Mouse (Mus musculus) heart, embryonic 10.5 days (tissue): ENCODE measurements around the gene Adgrb3. TPM values are rescaled to one million over a fixed set of nuclear protein-coding genes. Genes with fewer than 3 reads are reported as not detected.

Experiments
- DNase-seq: peaks from one replicate; pipeline ENCODE4 v3.0.0-alpha.2; 2017; ENCODE audit warnings: low spot score
- H3K27ac ChIP-seq: fragments of 300-500 bp; sonication (generic); 2 replicates; pipeline ENCODE4 v1.5.1; 2016; ENCODE audit warnings: mild to moderate bottlenecking
- H3K27me3 ChIP-seq: fragments of 300-500 bp; sonication (generic); 2 replicates; pipeline ENCODE4 v1.6.1; 2016; ENCODE audit warnings: mild to moderate bottlenecking; ENCODE audit not compliant: poor library complexity, insufficient read depth, severe bottlenecking
- H3K36me3 ChIP-seq: fragments of 300-500 bp; sonication (generic); 2 replicates; pipeline ENCODE4 v1.6.1; 2016; ENCODE audit warnings: mild to moderate bottlenecking, moderate library complexity
- H3K4me1 ChIP-seq: fragments of 300-500 bp; sonication (generic); 2 replicates; pipeline ENCODE4 v1.6.1; 2016; ENCODE audit warnings: mild to moderate bottlenecking
- H3K4me3 ChIP-seq: fragments of 300-500 bp; sonication (generic); 2 replicates; pipeline ENCODE4 v1.5.1; 2016; ENCODE audit warnings: mild to moderate bottlenecking, moderate library complexity
- H3K9me3 ChIP-seq: fragments of 300-500 bp; sonication (generic); 2 replicates; pipeline ENCODE4 v1.6.1; 2016; ENCODE audit warnings: mild to moderate bottlenecking, moderate library complexity
- WGBS: fragments of 180-500 bp; shearing (Covaris S2); methylation state at CpG from one replicate; pipeline ENCODE4 v1.1.7; 2016; 5-methylcytosine and 5-hydroxymethylcytosine counted together
- polyA plus RNA-seq: library from polyadenylated mRNA; unstranded; fragments of >200 nt; fragmentation: Nextera tagmentation; extraction: Ambion mirVana; gene quantifications from 2 replicates; pipeline ENCODE4 v1.2.1, GENCODE M21; 2016

The Adgrb3 gene
- polyA plus RNA-seq, 1 experiment from 2014 or later: 0.43 TPM

GRCm38 (mm10) chr1:25088010-25088719 is 741.3 kb downstream of the Adgrb3 start:
- H3K27me3 ChIP-seq: no peaks in the 10 kb centered on the region
- peaks cover 6% of the 10 kb centered on the region; the same call in 1 of the 2 replicates for H3K4me1 ChIP-seq
- no peak overlapping the region for H3K27ac ChIP-seq
- H3K4me3 ChIP-seq: no peak overlapping the region
- H3K36me3 ChIP-seq: no peaks in the 10 kb centered on the region
- no peaks in the 10 kb centered on the region for H3K9me3 ChIP-seq
- 60% methylated on average over 5 of the region's 5 CpGs for WGBS
- no peak for DNase-seq

DNA sequence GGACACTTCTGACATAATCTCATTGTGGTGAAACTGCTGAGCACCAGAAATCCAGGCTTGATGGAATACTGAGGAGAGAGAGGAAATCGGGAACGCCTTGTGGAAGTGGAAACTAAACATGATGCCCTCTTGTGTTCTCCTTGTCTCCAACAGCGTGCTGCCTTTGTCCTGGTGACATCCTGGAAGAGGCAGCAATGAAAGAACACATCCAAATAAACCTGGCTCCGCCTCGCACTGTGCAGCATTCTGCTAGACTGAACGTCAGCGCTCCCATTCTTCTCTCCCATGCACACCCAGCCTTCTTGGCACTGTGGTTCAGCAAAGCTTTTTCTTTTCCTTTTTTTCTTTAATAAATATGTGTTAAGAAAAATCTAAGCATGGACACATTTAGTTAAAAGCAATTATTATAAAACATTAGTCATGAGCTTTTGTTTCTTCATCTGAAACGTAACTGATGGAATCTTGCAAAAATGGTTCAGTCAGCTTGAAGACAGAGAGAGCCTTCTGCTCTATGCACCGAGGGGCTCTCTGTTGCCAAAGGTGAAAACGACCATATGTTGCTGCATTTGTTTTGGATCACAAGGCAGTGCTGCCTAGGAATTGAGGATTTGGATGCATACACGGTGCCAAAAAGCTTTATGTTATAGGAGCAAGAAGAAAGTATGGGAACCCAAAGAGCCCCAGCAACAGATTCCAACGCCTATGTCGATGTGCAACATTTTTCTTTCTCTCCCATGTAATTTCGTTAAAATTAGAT is 743.7 kb downstream of the Adgrb3 start:
- WGBS: 69% methylated on average over 14 of the region's 14 CpGs
- DNase-seq: no peak
- no peaks in the 10 kb centered on the region for H3K9me3 ChIP-seq
- H3K4me1 ChIP-seq: peaks cover 6% of the 10 kb centered on the region; the same call in 1 of the 2 replicates
- H3K4me3 ChIP-seq: no peak overlapping the region
- H3K36me3 ChIP-seq: no peaks in the 10 kb centered on the region
- no peaks in the 10 kb centered on the region for H3K27me3 ChIP-seq
- no peak overlapping the region for H3K27ac ChIP-seq

DNA sequence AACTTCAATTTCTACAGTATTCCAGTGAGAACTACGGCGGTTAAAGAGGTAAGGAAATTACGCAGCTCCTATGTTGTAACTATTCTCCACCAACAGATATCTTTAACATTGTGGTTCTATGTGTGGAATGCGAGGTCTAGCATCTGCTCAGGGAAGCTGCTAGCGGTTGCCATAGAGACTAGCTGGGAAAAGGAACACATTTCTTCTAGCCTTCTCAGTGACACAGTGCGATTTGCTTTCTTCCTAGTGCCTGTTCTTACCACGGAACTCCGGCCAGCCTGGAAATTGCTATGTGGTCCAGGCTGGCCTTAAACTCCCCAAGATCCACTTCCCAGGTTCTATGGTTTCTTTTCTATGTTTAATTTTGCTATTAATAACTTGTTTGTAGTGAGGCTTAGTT is 747.1 kb downstream of the Adgrb3 start:
- peaks cover 6% of the 10 kb centered on the region; the same call in 1 of the 2 replicates for H3K4me1 ChIP-seq
- WGBS: 68% methylated on average over 8 of the region's 8 CpGs
- no peaks in the 10 kb centered on the region for H3K27me3 ChIP-seq
- no peaks in the 10 kb centered on the region for H3K9me3 ChIP-seq
- DNase-seq: no peak
- no peak overlapping the region for H3K27ac ChIP-seq
- H3K36me3 ChIP-seq: no peaks in the 10 kb centered on the region
- no peak overlapping the region for H3K4me3 ChIP-seq

DNA sequence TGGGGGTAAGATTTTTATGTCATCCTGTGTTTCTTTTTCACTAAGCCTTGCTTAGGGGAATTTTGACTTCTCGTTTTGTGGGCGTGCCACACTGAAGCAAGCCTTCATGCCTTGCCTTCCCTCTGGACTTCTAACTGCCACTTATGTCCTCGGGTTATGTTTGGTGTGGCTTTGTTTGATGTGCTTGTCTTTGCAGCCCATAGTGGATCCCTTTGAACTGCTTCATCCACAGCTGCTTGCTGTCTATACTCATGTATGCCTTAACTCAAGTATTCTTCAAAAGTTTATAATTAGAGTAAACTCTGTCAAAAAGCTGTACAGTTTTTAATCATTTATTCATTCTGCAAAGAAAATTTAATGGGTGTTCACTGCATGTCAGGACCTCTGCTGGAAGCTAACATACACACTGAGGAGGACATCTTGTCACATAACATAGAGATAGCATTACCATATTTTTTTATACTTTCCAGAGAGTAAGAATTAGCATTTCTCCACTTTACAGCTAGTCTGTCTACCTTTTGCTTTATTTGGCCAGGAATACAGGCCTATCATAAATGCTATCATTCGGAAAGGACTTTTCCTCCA is 748.1 kb downstream of the Adgrb3 start:
- peaks cover 6% of the 10 kb centered on the region; the same call in 1 of the 2 replicates for H3K4me1 ChIP-seq
- no peak overlapping the region for H3K27ac ChIP-seq
- no peak for DNase-seq
- H3K36me3 ChIP-seq: no peaks in the 10 kb centered on the region
- H3K27me3 ChIP-seq: no peaks in the 10 kb centered on the region
- 74% methylated on average over 4 of the region's 4 CpGs for WGBS
- H3K4me3 ChIP-seq: no peak overlapping the region
- H3K9me3 ChIP-seq: no peaks in the 10 kb centered on the region

DNA sequence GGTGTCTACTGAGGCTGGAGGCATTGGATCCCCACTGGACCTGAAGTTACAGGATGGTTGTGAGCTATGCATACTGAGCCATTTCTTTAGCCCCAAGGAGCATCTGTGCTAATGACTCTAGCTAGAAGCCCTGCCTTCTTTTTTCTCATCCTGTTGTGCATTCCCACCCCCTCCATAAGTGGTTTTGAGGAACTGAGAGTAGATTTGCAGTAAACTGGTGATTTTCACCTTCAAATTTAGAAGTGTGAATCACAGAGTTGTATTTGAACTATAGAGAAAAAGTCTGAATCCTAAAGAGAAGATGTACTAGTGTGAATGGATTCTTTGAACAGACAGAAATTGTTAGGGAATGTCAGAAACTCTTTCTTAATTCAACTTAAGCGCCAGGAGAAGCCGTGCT is 750.1 kb downstream of the Adgrb3 start:
- no peak overlapping the region for H3K27ac ChIP-seq
- DNase-seq: no peak
- no peaks in the 10 kb centered on the region for H3K9me3 ChIP-seq
- no peaks in the 10 kb centered on the region for H3K36me3 ChIP-seq
- no peak overlapping the region for H3K4me3 ChIP-seq
- no peaks in the 10 kb centered on the region for H3K4me1 ChIP-seq
- no peaks in the 10 kb centered on the region for H3K27me3 ChIP-seq
- WGBS: 85% methylated on average over 2 of the region's 2 CpGs

DNA sequence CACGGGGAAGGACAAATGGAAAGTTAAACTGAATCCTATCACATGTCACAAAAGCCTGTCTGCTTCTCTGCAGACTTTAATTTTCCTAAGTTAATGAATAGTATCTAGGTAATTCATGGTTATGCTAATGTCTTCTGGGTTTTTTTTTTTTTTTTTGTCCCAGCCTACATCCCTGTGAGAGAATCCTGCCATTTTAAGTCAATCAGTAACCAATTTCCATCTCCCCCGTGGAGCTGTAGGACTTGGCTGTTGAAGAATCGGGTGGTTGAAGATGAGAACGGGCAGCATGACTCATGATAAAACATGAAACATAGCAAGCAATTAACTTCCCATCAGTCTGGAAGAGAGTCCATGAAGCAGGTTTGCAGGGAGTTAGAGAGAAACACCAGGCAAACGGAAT is 753.6 kb downstream of the Adgrb3 start:
- no peak for DNase-seq
- Histone ChIP-seq H3K27me3 (no peaks in the 10 kb centered on the region), H3K27ac (no peak overlapping the region), H3K4me3 (no peak overlapping the region), H3K36me3 (no peaks in the 10 kb centered on the region), H3K9me3 (no peaks in the 10 kb centered on the region), H3K4me1 (no peaks in the 10 kb centered on the region)
- 74% methylated on average over 5 of the region's 5 CpGs for WGBS

GRCm38 (mm10) chr1:25063964-25064363 is 765.5 kb downstream of the Adgrb3 start:
- Histone ChIP-seq H3K27me3 (no peaks in the 10 kb centered on the region), H3K4me1 (no peaks in the 10 kb centered on the region), H3K4me3 (no peak overlapping the region), H3K27ac (no peak overlapping the region), H3K36me3 (no peaks in the 10 kb centered on the region), H3K9me3 (no peaks in the 10 kb centered on the region)
- no peak for DNase-seq
- 22% methylated on average over 6 of the region's 6 CpGs for WGBS

GRCm38 (mm10) chr1:25060935-25061334 is 768.6 kb downstream of the Adgrb3 start:
- H3K27ac ChIP-seq: no peak overlapping the region
- H3K4me3 ChIP-seq: no peak overlapping the region
- no peaks in the 10 kb centered on the region for H3K36me3 ChIP-seq
- no peaks in the 10 kb centered on the region for H3K9me3 ChIP-seq
- no peaks in the 10 kb centered on the region for H3K27me3 ChIP-seq
- WGBS: 69% methylated on average over 3 of the region's 3 CpGs
- H3K4me1 ChIP-seq: no peaks in the 10 kb centered on the region
- no peak for DNase-seq

GRCm38 (mm10) chr1:25060191-25060590 is 769.3 kb downstream of the Adgrb3 start:
- no peaks in the 10 kb centered on the region for H3K9me3 ChIP-seq
- H3K36me3 ChIP-seq: no peaks in the 10 kb centered on the region
- no peaks in the 10 kb centered on the region for H3K27me3 ChIP-seq
- no peak overlapping the region for H3K27ac ChIP-seq
- H3K4me3 ChIP-seq: no peak overlapping the region
- DNase-seq: no peak
- WGBS: 84% methylated on average over 6 of the region's 6 CpGs
- H3K4me1 ChIP-seq: no peaks in the 10 kb centered on the region

DNA sequence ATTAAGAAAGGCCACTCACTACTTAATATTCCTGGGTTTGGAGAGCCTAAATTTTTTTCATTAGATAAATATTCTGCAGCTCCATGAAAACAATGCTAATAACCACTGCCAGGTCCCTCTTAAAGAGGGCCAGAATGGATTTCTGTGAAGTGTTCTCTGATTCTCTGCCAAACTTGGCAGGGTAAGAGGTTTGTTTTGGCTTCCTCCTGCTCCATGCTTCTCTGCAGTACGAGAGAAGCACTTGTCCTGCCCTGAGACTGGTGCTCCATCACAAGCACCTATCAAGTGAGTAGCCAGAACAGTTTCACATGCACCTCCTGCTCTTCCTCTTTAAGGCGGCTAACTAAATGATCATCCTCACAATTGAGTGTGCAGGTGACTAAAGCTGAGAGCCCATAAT is 771.9 kb downstream of the Adgrb3 start:
- no peak overlapping the region for H3K27ac ChIP-seq
- no peaks in the 10 kb centered on the region for H3K9me3 ChIP-seq
- no peaks in the 10 kb centered on the region for H3K36me3 ChIP-seq
- no peaks in the 10 kb centered on the region for H3K27me3 ChIP-seq
- H3K4me3 ChIP-seq: no peak overlapping the region
- DNase-seq: no peak
- H3K4me1 ChIP-seq: no peaks in the 10 kb centered on the region
- 66% methylated on average over 2 of the region's 2 CpGs for WGBS

GRCm38 (mm10) chr1:25057212-25057611 is 772.3 kb downstream of the Adgrb3 start:
- no peaks in the 10 kb centered on the region for H3K27me3 ChIP-seq
- no peak overlapping the region for H3K27ac ChIP-seq
- H3K36me3 ChIP-seq: no peaks in the 10 kb centered on the region
- no peak for DNase-seq
- WGBS: 84% methylated on average over 6 of the region's 6 CpGs
- no peaks in the 10 kb centered on the region for H3K9me3 ChIP-seq
- H3K4me3 ChIP-seq: no peak overlapping the region
- no peaks in the 10 kb centered on the region for H3K4me1 ChIP-seq

- Histone ChIP-seq H3K27me3 (no peaks in the 10 kb centered on the region), H3K36me3 (no peaks in the 10 kb centered on the region), H3K4me3 (no peak overlapping the region), H3K9me3 (no peaks in the 10 kb centered on the region), H3K4me1 (no peaks in the 10 kb centered on the region), H3K27ac (no peak overlapping the region)
- no peak for DNase-seq
- 79% methylated on average over 4 of the region's 4 CpGs for WGBS
Measured at GRCm38 (mm10) chr1:25042091-25042490, 787.4 kb downstream of the Adgrb3 start.

DNA sequence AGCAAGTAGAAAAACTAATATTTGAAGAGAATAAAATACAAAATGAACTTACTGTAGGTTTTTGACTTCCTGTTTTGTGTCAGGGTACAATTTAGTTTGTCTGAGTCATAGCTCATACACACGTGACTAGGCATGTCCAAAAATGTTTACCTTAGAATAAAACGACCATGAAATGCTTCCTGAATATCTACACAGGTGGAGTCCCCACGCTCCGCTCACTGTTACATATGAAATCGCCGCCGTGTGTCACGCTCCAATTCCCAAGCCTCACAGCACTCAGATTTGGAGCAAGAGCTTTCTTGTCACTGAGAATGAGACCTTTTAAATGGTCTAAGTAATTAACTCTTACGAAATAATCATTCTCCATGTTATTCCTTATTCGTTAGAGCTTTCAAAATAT is 795.3 kb downstream of the Adgrb3 start:
- DNase-seq: no peak
- Histone ChIP-seq H3K9me3 (no peaks in the 10 kb centered on the region), H3K4me3 (no peak overlapping the region), H3K36me3 (no peaks in the 10 kb centered on the region), H3K4me1 (no peaks in the 10 kb centered on the region), H3K27me3 (no peaks in the 10 kb centered on the region), H3K27ac (no peak overlapping the region)
- WGBS: 84% methylated on average over 10 of the region's 10 CpGs
